Mouse (Mus musculus) small intestine, adult 2 months (tissue): ENCODE results near the gene Fbxo24.

ENCODE experiments used
- CTCF ChIP-seq: fragments of 200-500 bp; IDR thresholded peaks from 2 replicates; pipeline ENCODE4 v1.5.1; 2012; ENCODE audit warnings: low read depth, mild to moderate bottlenecking, control low read depth, inconsistent platforms, low read length, moderate library complexity, mixed read lengths; ENCODE audit not compliant: insufficient replicate concordance, insufficient read length; ENCODE audit errors: extremely low read depth
- POLR2A ChIP-seq: fragments of 200-500 bp; IDR thresholded peaks from 2 replicates; pipeline ENCODE4 v1.6.1; 2012; ENCODE audit warnings: low read depth, mild to moderate bottlenecking, control low read depth, inconsistent platforms, low read length, moderate library complexity

- no peak for TF ChIP-seq CTCF
- no peak for TF ChIP-seq POLR2A
Measured at GRCm38 (mm10) chr5:137674786-137675185, 46.0 kb upstream of the Fbxo24 start.
